8 mouse cellular contexts compared by ENCODE assay signal in the genomic region with DNA sequence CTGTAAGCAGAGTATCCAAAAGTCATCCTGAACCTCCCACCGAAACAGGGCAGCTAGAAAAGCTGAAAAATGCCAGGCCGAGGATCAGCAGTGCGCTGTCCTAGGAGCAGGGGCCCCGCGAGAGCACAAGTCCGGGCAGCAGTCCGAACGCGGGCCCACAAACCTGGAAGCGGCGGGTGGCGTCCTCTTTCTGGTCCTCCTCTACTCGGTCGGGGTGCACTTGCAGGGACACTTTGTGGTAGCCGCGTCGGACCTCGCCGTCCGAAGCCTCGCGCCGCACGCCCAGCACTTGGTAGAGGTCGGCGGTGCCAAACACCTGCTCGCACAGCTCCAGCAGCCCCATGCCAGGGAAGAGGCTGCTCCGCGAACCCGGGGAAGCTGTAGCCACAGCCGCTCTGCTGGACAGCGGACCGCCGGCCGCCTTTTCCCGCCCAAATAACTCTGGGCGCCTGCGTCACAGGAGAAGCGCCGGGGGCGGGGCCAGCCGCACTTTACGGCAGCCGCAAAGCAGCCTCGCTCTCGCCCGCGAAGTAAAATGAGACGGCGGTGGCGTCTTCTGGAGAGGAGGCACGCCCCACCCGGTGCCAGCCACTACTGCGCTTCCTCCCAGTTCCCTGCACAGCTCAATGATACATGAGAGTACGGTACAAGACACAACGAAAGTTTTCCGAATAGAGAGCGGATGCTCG. TPM values are rescaled to one million over a fixed set of nuclear protein-coding genes. Genes with fewer than 3 reads are reported as not detected.
DNase-seq lines count a peak whose midpoint lies in the region; ATAC-seq lines count a peak whose summit lies in the region.

Dnajc9 (minus strand) TSS at position 470 of the 689 bp plus-strand sequence.

- H3K4me3 ChIP-seq in hindbrain, embryonic 12.5 days = peak within 1 kb of the TSS; percentile 84

- no peaks in the 10 kb centered on the region for H3K9me3 ChIP-seq in hindbrain, embryonic 12.5 days (replicated peaks)

- H3K27me3 ChIP-seq in hindbrain, embryonic 12.5 days = no peaks in the 10 kb centered on the region

- under 1% methylated on average over 57 of the region's 59 CpGs for WGBS in hindbrain, embryonic 12.5 days

- ATAC-seq in hindbrain, embryonic 12.5 days (ENCODE audit: low FRiP score) = peak; percentile 74

- peaks cover 39% of the 10 kb centered on the region for H3K4me1 ChIP-seq in hindbrain, embryonic 12.5 days

- H3K36me3 ChIP-seq in hindbrain, embryonic 12.5 days = peaks cover 39% of the 10 kb centered on the region

- H3K4me2 ChIP-seq in hindbrain, embryonic 12.5 days (replicated peaks) = peak within 1 kb of the TSS; percentile 91

- H3K27ac ChIP-seq in hindbrain, embryonic 12.5 days = peak within 1 kb of the TSS; percentile 83

- H3K9ac ChIP-seq in hindbrain, embryonic 12.5 days = peak within 1 kb of the TSS; percentile 86

- peak; percentile 90 for DNase-seq in MN1 (ENCODE audit: low spot score)
- DNase-seq in cerebellum, adult 9-10 months = peak; percentile 93
- DNase-seq in frontal cortex, adult 2 months (ENCODE audit: extremely low spot score in 1 of 2, low spot score in 1 of 2) = peak; percentile 85 to 96
- DNase-seq in layer of hippocampus, postnatal 14 days (ENCODE audit: low spot score in 2 of 2) = peak; percentile 91 to 95
- DNase-seq in lung, postnatal 14 days = peak; percentile 97
- peak; percentile 73 for DNase-seq in retina, adult 2 months (ENCODE audit: low read depth, low spot score)
- DNase-seq in thymus, postnatal 36 days = peak; percentile 94 to 95

RNA-seq across cellular contexts. Expression of gene Dnajc9, which starts in this region (rescaled TPM):
- 52.2 and 52.7 TPM in 2 replicates for polyA plus RNA-seq in frontal cortex, adult 2 months (2012; rRNA removed)
- polyA plus RNA-seq in hindbrain, embryonic 12.5 days (2016; fragmentation: Nextera tagmentation; extraction: Ambion mirVana) = 150 and 158 TPM in 2 replicates
- 10 to 100 TPM; 21.9 to 22.4 TPM for total RNA-seq in layer of hippocampus, postnatal 14 days (2021)

Comparison
In these comparisons a context has a peak if more than half of its experiments do, and no peak if none do; other contexts are left out.
1. Peak in every context shown above with its lines: DNase-seq, ATAC-seq, H3K4me3 ChIP-seq and H3K27ac ChIP-seq.